Mouse (Mus musculus): ENCODE measurements around the gene Fam168a.

DNA sequence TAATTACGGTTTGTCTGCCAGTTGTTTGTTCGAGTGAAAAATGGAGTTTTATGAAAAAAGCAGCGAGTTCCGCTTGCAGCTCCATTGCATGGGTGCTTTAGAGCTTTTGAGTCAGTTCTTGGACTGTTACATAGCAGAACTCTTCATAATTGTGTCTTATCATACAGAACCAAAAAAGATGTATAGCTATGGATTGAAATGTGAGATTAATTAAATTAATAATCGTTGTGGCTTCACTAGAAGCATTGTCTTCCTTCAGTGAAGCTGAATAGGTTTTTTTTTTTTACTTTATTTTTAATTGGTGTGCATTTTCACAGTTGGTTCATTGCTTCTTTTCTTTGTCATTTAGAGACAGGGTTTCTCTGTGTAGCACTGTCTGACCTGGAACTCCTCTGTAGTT lies 12.3 kb downstream of the Fam168a start:
- TF ChIP-seq CTCF (IDR thresholded peaks at IDR 0.05; ENCODE audit: control insufficient read depth, insufficient read depth, insufficient replicate concordance, low read depth, low read length): no peak
- no peak for TF ChIP-seq POLR2A (IDR thresholded peaks at IDR 0.05; ENCODE audit: control insufficient read depth, low read depth, low read length)

Data from testis, adult 2 months (tissue).